Mouse (Mus musculus) spleen, postnatal 4 days (tissue): Measurements from ENCODE around the gene Ttll3.
A peak's percentile ranks its signal among the peaks of the same experiment; 100 is the strongest.

Experiments used
- DNase-seq, 2 experiments: peaks; one replicate each; pipeline ENCODE4 v3.0.0; 2022; ENCODE audit warnings: low spot score in 2 of 2

Gene Ttll3

GRCm38 (mm10) chr6:113419199-113419587, 30.1 kb downstream of the Ttll3 start, which contains the start of gene Rpusd3:
Gene Rpusd3, minus strand, starts transcription at chr6:113419340.
- DNase-seq: peak; percentile 99 to 100

GRCm38 (mm10) chr6:113423000-113423399, 33.9 kb downstream of the Ttll3 start:
- no peak for DNase-seq

- DNase-seq: no peak
Observed at GRCm38 (mm10) chr6:113424187-113424586, 35.1 kb downstream of the Ttll3 start.

- DNase-seq: no peak
Observed at GRCm38 (mm10) chr6:113426696-113427095, 37.6 kb downstream of the Ttll3 start.

- DNase-seq: peak; percentile 59 to 82
Observed at GRCm38 (mm10) chr6:113427397-113427796, 38.3 kb downstream of the Ttll3 start.

- no peak for DNase-seq
Observed at GRCm38 (mm10) chr6:113428006-113428405, 38.9 kb downstream of the Ttll3 start.

GRCm38 (mm10) chr6:113429965-113430364, 40.9 kb downstream of the Ttll3 start:
- DNase-seq: no peak

GRCm38 (mm10) chr6:113430846-113431245, 41.8 kb downstream of the Ttll3 start:
- no peak for DNase-seq

GRCm38 (mm10) chr6:113431801-113432200, 42.7 kb downstream of the Ttll3 start:
- DNase-seq: no peak

- no peak for DNase-seq
Observed at GRCm38 (mm10) chr6:113433661-113434060, 44.6 kb downstream of the Ttll3 start.

GRCm38 (mm10) chr6:113434691-113435090, 45.6 kb downstream of the Ttll3 start:
- no peak for DNase-seq

- DNase-seq: no peak
Observed at GRCm38 (mm10) chr6:113435664-113436205, 46.7 kb downstream of the Ttll3 start, which contains the start of gene Cidec. Gene Cidec, minus strand, starts transcription at chr6:113435760.

- DNase-seq: no peak
Observed at GRCm38 (mm10) chr6:113437135-113437534, 48.1 kb downstream of the Ttll3 start.

- no peak for DNase-seq
Observed at GRCm38 (mm10) chr6:113438721-113439430, 49.8 kb downstream of the Ttll3 start.

GRCm38 (mm10) chr6:113440686-113441085, 51.6 kb downstream of the Ttll3 start:
- no peak for DNase-seq

GRCm38 (mm10) chr6:113441147-113441680, 52.2 kb downstream of the Ttll3 start:
- peak; percentile 77 to 88 for DNase-seq

GRCm38 (mm10) chr6:113442087-113442441, 53.0 kb downstream of the Ttll3 start:
- DNase-seq: no peak

GRCm38 (mm10) chr6:113442442-113443090, 53.5 kb downstream of the Ttll3 start, which contains the start of gene Jagn1:
Gene Jagn1, plus strand, starts transcription at chr6:113442569.
- DNase-seq: peak; percentile 91 to 96

GRCm38 (mm10) chr6:113443091-113443490, 54.0 kb downstream of the Ttll3 start:
- DNase-seq: no peak

- no peak for DNase-seq
Observed at GRCm38 (mm10) chr6:113444207-113444965, 55.3 kb downstream of the Ttll3 start.

GRCm38 (mm10) chr6:113447639-113448038, 58.6 kb downstream of the Ttll3 start:
- DNase-seq: no peak

- DNase-seq: no peak
Observed at GRCm38 (mm10) chr6:113451839-113452238, 62.8 kb downstream of the Ttll3 start.
